Mouse (Mus musculus) stomach, postnatal 0 days (tissue): ENCODE results near the gene Fam104a.
A peak's percentile ranks its signal among the peaks of the same experiment; 100 is the strongest.

Experiments used
- CTCF ChIP-seq: IDR thresholded peaks from 2 replicates; pipeline ENCODE4 v1.5.1; 2016; ENCODE audit warnings: antibody characterized with exemption, low read depth, mild to moderate bottlenecking, moderate library complexity
- EP300 ChIP-seq: optimal IDR thresholded peaks from 2 replicates; pipeline ENCODE3; 2016; ENCODE audit warnings: antibody characterized with exemption

- TF ChIP-seq CTCF (peak; percentile 46), EP300 (no peak)
Measured at GRCm38 (mm10) chr11:113649353-113650210, 34.4 kb downstream of the Fam104a start, which contains the start of gene Slc39a11.
